Mouse (Mus musculus): ENCODE measurements around the gene Map7. TPM values are rescaled to one million over a fixed set of nuclear protein-coding genes. Genes with fewer than 3 reads are reported as not detected.

Map7 gene
- 13.1 TPM for polyA plus RNA-seq (2014; fragmentation: Illumina TruSeq; extraction: RNeasy Lipid Tissue Mini Kit (QIAGEN cat#74804); ENCODE audit: low read depth, low replicate concordance)

GRCm38 (mm10) chr10:20148130-20148772 is at the start of gene Map7:
Map7 (plus strand) TSS chr10:20148471.

GRCm38 (mm10) chr10:20311918-20312735 is 163.9 kb downstream of the Map7 start, which contains the start of gene Bclaf1:
Bclaf1 (plus strand) TSS chr10:20312469.

Other genes starting within 250 kb of the Map7 start
- 30.7 TPM for gene Pex7, start 240.8 kb upstream of the Map7 start, polyA plus RNA-seq (2014; fragmentation: Illumina TruSeq; extraction: RNeasy Lipid Tissue Mini Kit (QIAGEN cat#74804); ENCODE audit: low read depth, low replicate concordance)
- gene Map3k5, start 214.0 kb upstream of the Map7 start, polyA plus RNA-seq (2014; fragmentation: Illumina TruSeq; extraction: RNeasy Lipid Tissue Mini Kit (QIAGEN cat#74804); ENCODE audit: low read depth, low replicate concordance), result 15.4 TPM
- 209 TPM for gene Bclaf1, start 164.0 kb downstream of the Map7 start, polyA plus RNA-seq (2014; fragmentation: Illumina TruSeq; extraction: RNeasy Lipid Tissue Mini Kit (QIAGEN cat#74804); ENCODE audit: low read depth, low replicate concordance)
- gene Mtfr2, start 199.3 kb downstream of the Map7 start, polyA plus RNA-seq (2014; fragmentation: Illumina TruSeq; extraction: RNeasy Lipid Tissue Mini Kit (QIAGEN cat#74804); ENCODE audit: low read depth, low replicate concordance), result 1.0 TPM

Measured in adrenal gland, adult 10 weeks (tissue).